Mouse (Mus musculus) small intestine, adult 2 months (tissue): ENCODE measurements around the gene Ap3b1. TPM values are rescaled to one million over a fixed set of nuclear protein-coding genes. Genes with fewer than 3 reads are reported as not detected.

Experiments
- H3K27ac ChIP-seq: fragments of 200-500 bp; 2 replicates; pipeline ENCODE4 v1.5.1; 2012; ENCODE audit warnings: low read depth, low read length, control low read depth, inconsistent platforms; ENCODE audit not compliant: insufficient read depth
- H3K27me3 ChIP-seq: fragments of 200-500 bp; 2 replicates; pipeline ENCODE4 v1.6.1; 2012; ENCODE audit warnings: mild to moderate bottlenecking, moderate library complexity, low read length, inconsistent platforms; ENCODE audit not compliant: control insufficient read depth, insufficient read depth
- H3K36me3 ChIP-seq: fragments of 200-500 bp; 2 replicates; pipeline ENCODE4 v1.6.1; 2012; ENCODE audit warnings: mild to moderate bottlenecking, low read length, control low read depth, inconsistent platforms; ENCODE audit not compliant: control insufficient read depth, insufficient read depth
- H3K4me1 ChIP-seq: fragments of 200-500 bp; 2 replicates; pipeline ENCODE4 v1.6.1; 2012; ENCODE audit warnings: low read length, inconsistent platforms, mixed read lengths; ENCODE audit not compliant: control insufficient read depth, insufficient read depth, insufficient read length
- H3K4me3 ChIP-seq: fragments of 200-500 bp; 2 replicates; pipeline ENCODE4 v1.5.1; 2012; ENCODE audit warnings: low read depth, mild to moderate bottlenecking, control low read depth, inconsistent platforms, low read length, moderate library complexity
- CTCF ChIP-seq: fragments of 200-500 bp; IDR thresholded peaks from 2 replicates; pipeline ENCODE4 v1.5.1; 2012; ENCODE audit warnings: low read depth, mild to moderate bottlenecking, control low read depth, inconsistent platforms, low read length, moderate library complexity, mixed read lengths; ENCODE audit not compliant: insufficient replicate concordance, insufficient read length; ENCODE audit errors: extremely low read depth
- POLR2A ChIP-seq: fragments of 200-500 bp; IDR thresholded peaks from 2 replicates; pipeline ENCODE4 v1.6.1; 2012; ENCODE audit warnings: low read depth, mild to moderate bottlenecking, control low read depth, inconsistent platforms, low read length, moderate library complexity
- WGBS: fragments of 180-500 bp; shearing (Covaris S2); methylation state at CpG from one replicate; pipeline ENCODE4 v1.1.7; 2018; 5-methylcytosine and 5-hydroxymethylcytosine counted together
- polyA plus RNA-seq: library from polyadenylated mRNA; depleted of rRNA; stranded (reverse); fragments of >200 nt; gene quantifications from 2 replicates; pipeline ENCODE4 v1.2.3, GENCODE M21; 2012

Gene Ap3b1
- polyA plus RNA-seq, 1 experiment: 29.1 TPM

DNA sequence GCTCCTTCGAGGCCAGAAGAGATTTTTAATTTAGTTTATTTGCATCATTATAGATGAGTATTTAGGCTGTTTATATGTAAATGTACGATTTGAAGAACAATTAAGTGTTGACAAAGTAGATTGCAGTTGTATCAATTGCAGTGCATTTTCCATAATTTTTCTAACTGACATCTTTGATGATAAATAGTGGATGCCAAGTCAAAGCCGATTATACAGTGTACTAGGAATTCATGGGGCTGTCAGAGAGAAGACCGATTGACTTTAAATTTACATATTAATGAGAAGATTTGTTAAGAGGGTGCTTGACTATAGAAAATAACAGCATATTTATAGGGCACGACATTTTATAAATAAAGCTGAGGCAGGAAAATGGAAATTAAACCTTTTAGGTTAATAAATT lies 64.8 kb downstream of the Ap3b1 start:
- WGBS: 87% methylated on average over 5 of the region's 5 CpGs
- Histone ChIP-seq H3K4me1 (no peaks in the 10 kb centered on the region), H3K27me3 (no peaks in the 10 kb centered on the region), H3K4me3 (no peak overlapping the region), H3K27ac (no peak overlapping the region), H3K36me3 (peaks cover 22% of the 10 kb centered on the region)
- TF ChIP-seq POLR2A (no peak), CTCF (no peak)

- TF ChIP-seq CTCF: no peak
- no peak for TF ChIP-seq POLR2A
- no peaks in the 10 kb centered on the region for H3K27me3 ChIP-seq
- H3K4me3 ChIP-seq: no peak overlapping the region
- 73% methylated on average over 2 of the region's 2 CpGs for WGBS
- no peak overlapping the region for H3K27ac ChIP-seq
- peaks cover 2% of the 10 kb centered on the region; the same call in 1 of the 2 replicates for H3K4me1 ChIP-seq
- H3K36me3 ChIP-seq: peaks cover 11% of the 10 kb centered on the region
Measured at GRCm38 (mm10) chr13:94429567-94429966, 70.8 kb downstream of the Ap3b1 start.

- Histone ChIP-seq H3K27ac (no peak overlapping the region), H3K27me3 (no peaks in the 10 kb centered on the region), H3K4me1 (no peaks in the 10 kb centered on the region), H3K36me3 (peaks cover 23% of the 10 kb centered on the region), H3K4me3 (no peak overlapping the region)
- TF ChIP-seq POLR2A (no peak), CTCF (no peak)
- WGBS: 52% methylated on average over 5 of the region's 5 CpGs
Measured at GRCm38 (mm10) chr13:94439386-94439785, 80.6 kb downstream of the Ap3b1 start.

- H3K4me3 ChIP-seq: no peak overlapping the region
- WGBS: 75% methylated on average over 4 of the region's 4 CpGs
Measured at GRCm38 (mm10) chr13:94441199-94441598, 82.4 kb downstream of the Ap3b1 start.

GRCm38 (mm10) chr13:94443411-94443810 lies 84.7 kb downstream of the Ap3b1 start:
- H3K27me3 ChIP-seq: no peaks in the 10 kb centered on the region

More at GRCm38 (mm10) chr13:94441199-94441598, 82.4 kb downstream of the Ap3b1 start:
- Histone ChIP-seq H3K27me3 (no peaks in the 10 kb centered on the region), H3K4me1 (no peaks in the 10 kb centered on the region; the same call in 1 of the 2 replicates), H3K36me3 (peaks cover 18% of the 10 kb centered on the region), H3K27ac (no peak overlapping the region)
- TF ChIP-seq CTCF (no peak), POLR2A (no peak)

GRCm38 (mm10) chr13:94445103-94445502 lies 86.3 kb downstream of the Ap3b1 start:
- Histone ChIP-seq H3K36me3 (peaks cover 26% of the 10 kb centered on the region), H3K4me1 (peaks cover 3% of the 10 kb centered on the region; the same call in 1 of the 2 replicates), H3K4me3 (no peak overlapping the region), H3K27ac (no peak overlapping the region), H3K27me3 (no peaks in the 10 kb centered on the region)
- no peak for TF ChIP-seq CTCF
- TF ChIP-seq POLR2A: no peak
- WGBS: 33% methylated on average over 5 of the region's 5 CpGs

More at GRCm38 (mm10) chr13:94443411-94443810, 84.7 kb downstream of the Ap3b1 start:
- no peak for TF ChIP-seq POLR2A
- TF ChIP-seq CTCF: no peak
- no peak overlapping the region for H3K4me3 ChIP-seq
- 51% methylated on average over 3 of the region's 3 CpGs for WGBS
- no peak overlapping the region for H3K27ac ChIP-seq
- peaks cover 20% of the 10 kb centered on the region for H3K36me3 ChIP-seq
- H3K4me1 ChIP-seq: peaks cover 3% of the 10 kb centered on the region; the same call in 1 of the 2 replicates

GRCm38 (mm10) chr13:94447003-94447402 lies 88.2 kb downstream of the Ap3b1 start:
- TF ChIP-seq CTCF (no peak), POLR2A (no peak)
- Histone ChIP-seq H3K27ac (no peak overlapping the region), H3K27me3 (no peaks in the 10 kb centered on the region), H3K4me1 (peaks cover 3% of the 10 kb centered on the region; the same call in 1 of the 2 replicates), H3K36me3 (peaks cover 23% of the 10 kb centered on the region), H3K4me3 (no peak overlapping the region)
- 16% methylated on average over 4 of the region's 4 CpGs for WGBS

DNA sequence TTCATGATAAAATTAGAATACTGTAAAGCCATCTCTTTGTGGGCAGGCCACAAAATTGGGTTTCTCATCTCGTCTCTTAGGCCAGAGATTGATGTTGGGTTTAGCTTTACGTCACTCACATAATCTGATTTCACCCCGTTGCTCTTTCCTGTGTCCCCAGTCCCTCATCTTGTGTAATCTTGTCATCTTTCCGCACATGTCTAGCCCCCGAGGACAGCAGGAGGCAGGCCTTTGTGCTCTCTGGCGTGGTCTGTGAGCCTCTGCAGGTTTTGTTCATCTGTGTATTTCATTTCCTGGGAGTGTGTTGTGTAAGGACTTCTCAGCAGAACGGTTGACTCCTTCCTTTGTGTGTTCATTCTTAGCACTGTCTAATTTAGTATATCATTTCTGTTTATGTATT lies 90.8 kb downstream of the Ap3b1 start:
- H3K27ac ChIP-seq: no peak overlapping the region
- no peaks in the 10 kb centered on the region for H3K27me3 ChIP-seq
- H3K36me3 ChIP-seq: peaks cover 26% of the 10 kb centered on the region
- 82% methylated on average over 7 of the region's 7 CpGs for WGBS
- no peak overlapping the region for H3K4me3 ChIP-seq
- H3K4me1 ChIP-seq: peaks cover 3% of the 10 kb centered on the region; the same call in 1 of the 2 replicates
- no peak for TF ChIP-seq CTCF
